Mouse (Mus musculus): ENCODE data around the gene Cdh9.

Gene Cdh9

DNA sequence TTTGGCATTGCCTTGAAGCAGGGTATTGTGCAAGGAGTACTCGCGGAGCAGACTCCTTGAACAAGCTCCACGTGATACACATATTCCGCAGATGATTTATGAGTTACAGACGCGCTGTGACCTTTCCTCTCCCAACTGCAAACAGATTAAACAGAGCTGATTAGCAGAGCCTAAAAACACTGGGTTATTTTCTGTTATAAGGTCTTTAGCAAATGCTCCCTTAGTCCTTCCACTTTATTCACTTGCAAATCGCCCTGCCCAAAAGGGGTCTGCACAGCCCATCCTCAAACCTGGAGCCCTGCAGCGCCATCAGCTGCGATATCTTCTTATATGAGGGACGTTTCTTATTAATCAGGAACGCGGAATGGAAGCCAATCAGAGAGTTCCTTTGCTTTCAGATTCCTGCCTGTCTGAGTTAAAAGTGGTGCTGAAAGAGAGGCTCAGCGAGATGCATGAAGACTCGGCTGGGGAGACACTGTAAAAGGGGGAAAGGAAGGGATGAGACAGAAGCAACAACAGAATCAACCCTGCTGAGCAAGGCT lies at the start of gene Cdh9:
Cdh9 (plus strand) TSS at position 287 of the 542 bp plus-strand sequence.
- no peak for DNase-seq (ENCODE audit: low spot score in 2 of 2)

DNA sequence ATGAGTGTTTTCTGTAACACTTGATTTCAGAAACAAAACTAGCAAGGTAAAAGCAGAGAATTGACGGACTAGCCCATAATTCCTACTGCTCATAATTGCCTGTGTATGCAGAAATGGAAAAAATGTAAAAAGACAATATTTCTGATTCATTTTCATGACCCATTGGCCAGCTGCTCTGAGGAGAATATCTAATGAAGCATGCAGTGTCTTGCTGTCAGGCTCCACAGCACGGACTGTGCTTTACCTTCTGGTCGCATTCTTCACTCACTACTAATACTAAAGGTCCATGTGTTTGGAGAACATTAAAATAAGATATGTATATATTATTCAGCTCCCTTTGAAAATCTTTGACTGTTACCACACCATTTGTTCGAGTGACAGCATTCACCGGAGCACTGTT lies 49.5 kb upstream of the Cdh9 start:
- no peak for DNase-seq (ENCODE audit: low spot score in 2 of 2)

DNA sequence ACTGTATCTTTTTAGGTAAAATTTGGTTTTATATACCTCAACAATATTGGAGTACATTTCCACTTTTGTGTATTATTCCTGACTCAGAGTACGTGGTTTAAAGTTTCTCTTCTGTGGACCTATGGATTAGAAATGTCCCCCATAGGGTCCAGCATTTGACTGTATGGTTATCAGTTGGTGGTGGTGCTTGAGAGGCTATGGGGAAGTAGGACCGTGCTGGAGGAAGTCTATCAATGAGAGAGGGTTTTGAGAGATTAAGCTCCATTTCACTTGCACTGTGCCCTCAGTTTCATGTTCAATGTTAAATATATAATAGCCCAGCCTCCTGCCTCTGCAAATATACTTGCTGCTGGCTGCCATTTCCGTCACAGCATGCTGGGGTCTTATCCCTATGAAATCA lies 28.7 kb upstream of the Cdh9 start:
- DNase-seq (ENCODE audit: low spot score in 2 of 2), result no peak

DNA sequence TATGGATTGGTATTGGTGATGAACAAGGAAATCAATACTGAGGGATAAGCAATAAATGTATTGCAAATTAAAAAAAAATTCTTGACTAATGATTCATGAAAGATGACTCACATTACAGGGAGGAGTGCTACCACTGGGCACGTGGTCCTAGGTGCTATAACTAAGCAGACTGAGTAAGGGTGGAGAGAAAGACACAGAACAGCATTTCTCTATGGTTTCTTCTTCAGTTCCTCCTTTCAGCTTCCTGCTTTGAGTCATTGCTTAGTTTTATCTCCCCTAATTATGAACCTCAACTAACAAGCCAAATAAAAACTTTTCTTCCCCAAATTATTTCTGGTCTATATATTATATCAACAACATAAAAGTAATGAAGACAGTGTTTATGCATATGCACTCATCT lies 26.2 kb upstream of the Cdh9 start:
- DNase-seq (ENCODE audit: low spot score in 2 of 2), result no peak

DNA sequence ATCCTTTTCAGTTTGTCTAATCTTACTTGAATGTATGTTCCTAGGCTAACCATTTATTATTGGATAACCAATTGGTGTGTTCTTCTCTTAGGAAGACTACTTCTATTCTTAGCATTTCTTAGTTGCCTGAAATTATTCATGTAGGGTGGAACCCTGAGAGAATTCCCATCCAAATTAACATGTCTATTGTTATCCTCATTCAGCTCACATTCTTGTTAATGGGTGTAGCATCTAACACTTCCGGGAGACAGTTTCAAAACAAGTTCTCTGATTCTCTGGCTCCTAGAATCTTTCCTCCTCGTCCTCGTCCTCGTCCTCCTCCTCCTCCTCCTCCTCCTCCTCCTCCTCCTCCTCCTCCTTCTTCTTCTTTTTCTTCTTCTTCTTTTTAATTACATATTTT lies 10.5 kb downstream of the Cdh9 start:
- no peak for DNase-seq (ENCODE audit: low spot score in 2 of 2)

DNA sequence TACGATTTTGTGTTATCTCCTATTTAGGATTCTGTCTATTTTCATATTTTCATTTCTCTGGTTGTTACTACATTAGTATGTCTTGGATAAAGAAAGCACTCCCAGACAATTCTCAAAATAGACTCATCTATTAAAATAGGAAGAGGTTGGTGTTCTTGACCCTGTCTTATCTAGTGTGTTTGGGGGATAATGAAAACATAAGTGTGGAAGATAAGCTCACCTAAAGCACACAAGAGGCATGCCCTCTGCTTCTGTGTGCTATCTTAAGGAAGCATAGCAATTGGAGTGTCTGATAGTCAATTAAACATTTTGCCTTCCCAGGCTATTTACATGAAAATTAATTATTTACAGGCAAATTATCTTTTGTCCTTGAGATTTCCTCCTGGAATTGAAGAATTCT lies 18.1 kb downstream of the Cdh9 start:
- no peak for DNase-seq (ENCODE audit: low spot score in 2 of 2)

DNA sequence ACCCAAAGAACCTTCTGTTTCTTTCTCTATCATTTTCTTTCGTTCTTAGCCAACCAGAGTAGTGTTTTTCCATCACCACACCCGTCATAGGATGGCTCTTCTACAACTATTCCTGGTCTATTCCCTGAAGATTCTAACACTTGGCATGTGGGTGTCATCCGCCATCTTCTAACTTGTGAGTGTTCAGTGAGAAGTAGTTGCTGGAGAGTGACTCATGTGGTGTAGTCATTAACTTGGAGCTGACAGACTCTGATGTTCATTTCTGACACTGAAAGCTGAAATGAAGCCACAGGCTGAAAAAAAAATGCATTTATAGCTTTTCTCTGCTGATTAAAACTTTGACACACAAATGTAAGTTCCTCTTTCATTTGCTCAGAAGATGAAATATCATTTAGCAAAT lies 34.7 kb downstream of the Cdh9 start:
- no peak for DNase-seq (ENCODE audit: low spot score in 2 of 2)

DNA sequence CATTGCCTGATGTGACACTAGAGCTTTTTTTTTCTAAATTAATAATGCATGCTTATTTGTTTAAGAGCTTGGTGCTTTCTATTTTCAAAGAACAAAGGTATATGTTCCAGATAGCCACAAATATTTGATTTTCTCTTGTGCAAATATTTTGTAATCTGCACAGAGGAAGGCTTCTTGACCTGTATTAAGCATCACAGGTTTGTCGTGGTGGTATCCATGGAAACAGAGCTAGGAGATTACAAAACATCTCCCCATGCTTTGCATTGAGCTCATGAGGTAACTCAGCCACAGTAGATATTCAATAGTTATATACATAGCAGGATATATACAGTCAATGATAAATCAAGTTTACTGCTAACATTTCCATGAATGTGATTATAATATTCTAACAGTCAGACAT lies 56.0 kb downstream of the Cdh9 start:
- no peak for DNase-seq (ENCODE audit: low spot score in 2 of 2)

DNA sequence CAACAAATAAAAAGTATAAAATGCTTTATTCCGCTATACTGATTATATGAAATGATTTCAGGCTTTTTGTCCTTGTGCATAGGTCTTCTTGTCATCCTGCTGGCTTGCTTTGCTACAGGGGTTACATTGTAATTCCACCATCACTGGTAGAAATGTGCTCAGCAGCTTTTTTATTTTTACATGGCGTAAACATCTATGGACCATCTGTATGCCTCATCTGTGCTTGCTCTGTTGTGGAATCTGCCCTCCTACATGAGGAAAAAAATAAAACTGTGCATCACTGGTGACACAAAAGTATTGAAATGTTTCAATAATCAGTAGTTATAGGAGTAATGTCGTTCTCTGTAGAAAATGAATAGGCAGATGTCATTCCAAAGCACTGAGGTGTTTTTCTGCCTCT lies 64.3 kb downstream of the Cdh9 start:
- DNase-seq (ENCODE audit: low spot score in 2 of 2), result no peak

DNA sequence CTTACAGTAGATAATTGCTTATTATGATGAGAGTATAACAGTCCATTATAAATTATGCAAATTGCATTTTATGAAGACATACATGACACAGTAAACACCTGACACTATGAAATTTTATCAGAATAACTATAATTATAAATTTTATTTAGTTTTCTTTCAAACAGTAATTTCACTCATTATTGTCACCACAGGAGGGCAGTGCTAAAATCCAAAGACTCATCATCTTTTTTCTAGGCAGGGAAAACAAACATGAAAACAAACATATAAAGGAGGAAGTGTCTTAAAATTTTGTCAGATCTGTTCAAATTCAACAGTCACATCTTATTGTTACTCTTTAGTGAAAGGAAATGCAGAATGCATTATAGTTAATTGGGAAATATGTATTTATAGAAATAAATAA lies 72.7 kb downstream of the Cdh9 start:
- DNase-seq (ENCODE audit: low spot score in 2 of 2), result no peak

DNA sequence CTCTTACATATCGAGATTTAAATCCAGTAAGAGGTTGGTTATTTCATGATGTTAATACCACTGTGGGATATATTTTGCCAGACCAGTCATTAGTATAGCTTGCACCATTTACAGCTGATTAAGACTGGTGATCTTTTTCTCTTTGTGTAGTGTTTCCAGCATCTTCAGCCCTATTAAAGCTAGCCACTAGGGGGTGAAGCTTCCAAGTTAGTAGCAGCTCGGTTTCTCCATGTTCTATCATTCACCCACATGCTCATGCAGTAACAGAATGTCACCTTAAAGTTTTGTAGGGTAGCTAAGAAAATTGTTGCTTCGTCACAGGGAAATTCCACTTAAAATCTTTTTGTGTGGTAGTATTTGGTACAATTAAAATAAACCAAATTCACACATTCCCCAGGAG lies 82.2 kb downstream of the Cdh9 start:
- no peak for DNase-seq (ENCODE audit: low spot score in 2 of 2)

DNA sequence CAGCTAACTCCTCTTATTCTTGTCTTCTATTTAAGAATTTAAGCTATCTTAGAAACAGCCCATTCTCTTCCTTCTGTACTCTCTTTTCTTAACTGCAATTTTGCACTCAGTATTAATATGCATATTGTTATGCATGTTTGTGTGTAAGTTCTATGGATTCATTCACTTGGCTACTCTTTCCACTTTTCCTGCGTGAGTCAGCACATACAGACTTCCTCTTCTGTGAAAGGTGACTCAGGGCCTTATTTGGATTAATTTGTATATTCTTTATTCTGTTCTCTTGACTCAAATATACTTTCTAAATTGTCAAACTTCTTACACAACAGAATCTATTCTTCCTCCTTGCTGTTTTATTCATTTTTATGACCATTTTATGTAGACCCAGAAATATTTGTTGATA lies 85.5 kb downstream of the Cdh9 start:
- DNase-seq (ENCODE audit: low spot score in 2 of 2), result no peak

DNA sequence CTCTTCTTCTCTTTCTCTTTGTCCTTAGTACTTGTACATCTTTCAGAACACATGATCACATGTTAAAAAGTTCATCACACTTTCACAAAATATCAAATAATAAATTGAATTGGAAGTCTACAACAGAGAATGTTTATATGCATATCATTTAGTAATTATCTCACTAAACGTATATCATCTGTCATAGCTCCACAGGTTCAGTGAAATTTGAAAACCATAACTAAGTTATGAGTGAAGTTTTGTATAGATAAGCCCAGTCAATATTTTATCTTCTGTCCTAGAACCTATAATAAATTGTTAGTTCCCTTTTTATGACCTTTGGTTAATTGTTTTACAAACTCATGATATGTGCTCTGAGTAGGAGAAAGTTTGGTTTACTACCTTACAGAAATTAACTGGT lies 106.2 kb downstream of the Cdh9 start:
- DNase-seq (ENCODE audit: low spot score in 2 of 2), result no peak

DNA sequence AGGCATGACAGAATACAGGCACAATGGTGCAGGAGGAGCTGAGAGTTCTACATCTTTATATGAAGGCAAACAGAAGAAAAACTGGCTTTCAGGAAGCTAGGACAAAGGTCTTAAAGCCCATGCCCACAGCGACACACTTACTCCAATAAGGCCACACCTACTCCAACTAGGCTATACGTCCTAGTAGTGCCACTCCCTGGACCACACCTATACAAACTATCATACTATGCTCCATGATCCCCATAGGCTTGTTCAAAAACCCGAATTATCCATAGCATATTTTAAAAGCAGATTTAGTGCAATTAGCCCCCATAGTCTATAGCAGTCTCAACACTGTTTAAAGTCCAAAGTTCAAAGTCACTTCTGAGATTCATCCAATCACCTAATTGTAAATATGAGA lies 154.0 kb downstream of the Cdh9 start:
- DNase-seq (ENCODE audit: low spot score in 2 of 2), result no peak

DNA sequence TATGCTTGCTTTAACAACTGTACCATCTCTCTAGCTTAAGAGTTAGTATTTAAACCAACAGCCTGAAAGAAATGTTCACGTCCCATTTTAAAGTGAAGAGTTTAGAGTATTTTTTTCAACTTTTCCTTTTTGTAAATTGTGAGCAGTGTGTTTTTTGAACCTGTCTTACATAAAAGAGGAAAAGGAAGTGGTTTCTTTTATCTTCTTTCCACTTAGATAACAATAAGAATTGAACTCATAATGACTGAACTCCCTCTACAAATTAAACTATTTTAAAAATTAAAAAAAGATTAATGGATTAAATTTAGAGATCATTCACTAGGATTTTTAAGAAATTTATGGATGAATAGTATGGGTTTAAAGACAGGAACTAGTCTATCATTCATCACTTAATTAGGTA lies 168.1 kb downstream of the Cdh9 start:
- no peak for DNase-seq (ENCODE audit: low spot score in 2 of 2)

Measured in urinary bladder, postnatal 4 days (tissue).